Mouse (Mus musculus) hindlimb bud, embryonic 11.5 days (tissue): Measurements from ENCODE around the gene Tprn.
A peak's percentile ranks its signal among the peaks of the same experiment; 100 is the strongest.
"Not testable (repeated sequence)": the region's sequence is repeated elsewhere in the genome, so short reads cannot be mapped to it uniquely, and the experiment has no call there.

ENCODE experiments used
- DNase-seq: peaks from one replicate; pipeline ENCODE4 v3.0.0-alpha.2; 2012; ENCODE audit warnings: low read depth, low spot score; ENCODE audit errors: extremely low spot score

Tprn gene

GRCm38 (mm10) chr2:25236614-25237013 is 25.8 kb upstream of the Tprn start, which contains the start of gene Rnf224:
Rnf224 (minus strand) TSS chr2:25236787.
- DNase-seq, result no peak

GRCm38 (mm10) chr2:25237522-25237921 is 24.9 kb upstream of the Tprn start:
- DNase-seq, result no peak

- no peak for DNase-seq
These were observed 24.3 kb upstream of the Tprn start for GRCm38 (mm10) chr2:25238106-25238505.

- no peak for DNase-seq
These were observed 22.7 kb upstream of the Tprn start for GRCm38 (mm10) chr2:25239766-25240165.

GRCm38 (mm10) chr2:25240310-25240709 is 22.1 kb upstream of the Tprn start:
- no peak for DNase-seq

GRCm38 (mm10) chr2:25240723-25241437 is 21.5 kb upstream of the Tprn start:
- no peak for DNase-seq

GRCm38 (mm10) chr2:25241438-25241775 is 21.0 kb upstream of the Tprn start:
- DNase-seq, result no peak

- DNase-seq, result no peak
These were observed 20.3 kb upstream of the Tprn start, which contains the start of the genes Rnf208 and Cysrt1 for GRCm38 (mm10) chr2:25242101-25242506. Rnf208 (plus strand) TSS chr2:25242255. Cysrt1 (minus strand) TSS chr2:25242452.

- no peak for DNase-seq
These were observed 19.1 kb upstream of the Tprn start for GRCm38 (mm10) chr2:25243342-25243741.

- no peak for DNase-seq
These were observed 18.3 kb upstream of the Tprn start for GRCm38 (mm10) chr2:25244144-25244543.

- no peak for DNase-seq
These were observed 16.0 kb upstream of the Tprn start, which contains the start of gene AL732309.1 for GRCm38 (mm10) chr2:25246183-25247072. AL732309.1 (minus strand) TSS chr2:25246863.

- DNase-seq, result no peak
These were observed 10.1 kb upstream of the Tprn start for GRCm38 (mm10) chr2:25252331-25252730.

GRCm38 (mm10) chr2:25255284-25255779 is 7.1 kb upstream of the Tprn start, which contains the start of gene Tmem203:
Tmem203 (plus strand) TSS chr2:25255439.
- peak; percentile 62 for DNase-seq

GRCm38 (mm10) chr2:25256443-25257109 is 5.8 kb upstream of the Tprn start:
- DNase-seq, result not testable (repeated sequence)

GRCm38 (mm10) chr2:25257250-25257649 is 5.2 kb upstream of the Tprn start:
- DNase-seq, result not testable (repeated sequence)

- no peak for DNase-seq
These were observed 3.5 kb upstream of the Tprn start for GRCm38 (mm10) chr2:25258887-25259286.

- no peak for DNase-seq
These were observed 548 bp upstream of the Tprn start for GRCm38 (mm10) chr2:25261870-25262269.

- DNase-seq, result no peak
These were observed 591 bp downstream of the Tprn start for GRCm38 (mm10) chr2:25262795-25263622.

- DNase-seq, result no peak
These were observed 1.3 kb downstream of the Tprn start for GRCm38 (mm10) chr2:25263623-25264285.

- no peak for DNase-seq
These were observed 1.9 kb downstream of the Tprn start for GRCm38 (mm10) chr2:25264286-25264660.
